Mouse (Mus musculus) CH12.LX (cell line): Measurements from ENCODE around the gene Cracr2a.

Experiments used
- CTCF ChIP-seq, 2 experiments: IDR thresholded peaks in 1 of 2; conservative IDR thresholded peaks in 1 of 2; 2 replicates each; pipeline ENCODE4 v1.5.1; 2011 to 2012; ENCODE audit warnings: low read depth in 2 of 2, low read length in 2 of 2, improper control_type of control experiment in 1 of 2, inconsistent platforms in 1 of 2, mild to moderate bottlenecking in 1 of 2, moderate library complexity in 1 of 2
- HCFC1 ChIP-seq: IDR thresholded peaks from 2 replicates; pipeline ENCODE4 v1.6.1; 2012; ENCODE audit warnings: low read depth, mild to moderate bottlenecking, inconsistent platforms, low read length, improper control_type of control experiment
- MAZ ChIP-seq: IDR thresholded peaks from 2 replicates; pipeline ENCODE4 v1.6.1; 2012; ENCODE audit warnings: low read depth, mild to moderate bottlenecking, inconsistent platforms, low read length, improper control_type of control experiment, moderate library complexity
- MEF2A ChIP-seq: IDR thresholded peaks from 2 replicates; pipeline ENCODE4 v1.6.1; 2014; ENCODE audit warnings: low read depth, mild to moderate bottlenecking, inconsistent platforms, low read length, improper control_type of control experiment, borderline replicate concordance
- POLR2A ChIP-seq: IDR thresholded peaks from 2 replicates; pipeline ENCODE4 v1.6.1; 2011; ENCODE audit warnings: low read depth, mild to moderate bottlenecking, improper control_type of control experiment, low read length
- SIN3A ChIP-seq: IDR thresholded peaks from 2 replicates; pipeline ENCODE4 v1.6.1; 2012; ENCODE audit warnings: low read length, improper control_type of control experiment, inconsistent platforms

GRCm38 (mm10) chr6:127670031-127670430, 108.9 kb downstream of the Cracr2a start:
- no peak for TF ChIP-seq MEF2A
- TF ChIP-seq CTCF (conservative IDR thresholded peaks at IDR 0.05 in 1 of 2, IDR thresholded peaks at IDR 0.05 in 1 of 2; ENCODE audit: low read depth in 2 of 2, low read length in 2 of 2) = peak in 1 of 2 experiments; percentile 40; a peak in 2 of 4 replicates
- no peak for TF ChIP-seq POLR2A
- no peak for TF ChIP-seq MAZ
- TF ChIP-seq SIN3A = no peak
- TF ChIP-seq HCFC1 = no peak
